Mouse (Mus musculus) lung, postnatal 25 days (tissue): ENCODE measurements around the gene Stom.

ENCODE experiments used
- DNase-seq: peaks from one replicate; pipeline ENCODE4 v3.0.0; 2022; ENCODE audit warnings: low spot score

Stom gene

GRCm38 (mm10) chr2:35336388-35337280 is at the start of gene Stom:
Stom (minus strand) TSS chr2:35336976.
- DNase-seq: peak; percentile 100

- no peak for DNase-seq
Measured at GRCm38 (mm10) chr2:35385441-35385871, 48.7 kb upstream of the Stom start.

GRCm38 (mm10) chr2:35379306-35379705 is 42.5 kb upstream of the Stom start:
- DNase-seq: no peak

GRCm38 (mm10) chr2:35377600-35377999 is 40.8 kb upstream of the Stom start:
- DNase-seq: no peak

GRCm38 (mm10) chr2:35373003-35373402 is 36.2 kb upstream of the Stom start:
- peak; percentile 26 for DNase-seq

- DNase-seq: no peak
Measured at GRCm38 (mm10) chr2:35370686-35371085, 33.9 kb upstream of the Stom start.

- DNase-seq: no peak
Measured at GRCm38 (mm10) chr2:35367629-35368028, 30.9 kb upstream of the Stom start, which contains the start of gene 4930568D16Rik. 4930568D16Rik (minus strand) TSS chr2:35367729.

GRCm38 (mm10) chr2:35349184-35349583 is 12.4 kb upstream of the Stom start:
- DNase-seq: peak; percentile 58

GRCm38 (mm10) chr2:35345984-35346383 is 9.2 kb upstream of the Stom start:
- DNase-seq: no peak

- DNase-seq: no peak
Measured at GRCm38 (mm10) chr2:35342605-35343004, 5.8 kb upstream of the Stom start.

GRCm38 (mm10) chr2:35338707-35339106 is 1.9 kb upstream of the Stom start:
- peak; percentile 68 for DNase-seq

GRCm38 (mm10) chr2:35338036-35338435 is 1.3 kb upstream of the Stom start:
- DNase-seq: no peak

GRCm38 (mm10) chr2:35337419-35337818 is 643 bp upstream of the Stom start:
- peak; percentile 63 for DNase-seq

- no peak for DNase-seq
Measured at GRCm38 (mm10) chr2:35335620-35336019, 1.2 kb downstream of the Stom start.

GRCm38 (mm10) chr2:35333670-35334069 is 3.1 kb downstream of the Stom start:
- no peak for DNase-seq

GRCm38 (mm10) chr2:35331205-35331604 is 5.6 kb downstream of the Stom start:
- DNase-seq: no peak

GRCm38 (mm10) chr2:35329061-35329460 is 7.7 kb downstream of the Stom start:
- DNase-seq: no peak

- DNase-seq: no peak
Measured at GRCm38 (mm10) chr2:35328064-35328792, 8.5 kb downstream of the Stom start.

GRCm38 (mm10) chr2:35327583-35327982 is 9.2 kb downstream of the Stom start:
- DNase-seq: no peak

GRCm38 (mm10) chr2:35326931-35327330 is 9.8 kb downstream of the Stom start:
- no peak for DNase-seq

GRCm38 (mm10) chr2:35325930-35326329 is 10.8 kb downstream of the Stom start:
- no peak for DNase-seq

GRCm38 (mm10) chr2:35322404-35323164 is 14.2 kb downstream of the Stom start:
- peak; percentile 74 for DNase-seq
